Mouse (Mus musculus): Measurements from ENCODE around the gene Adat3. TPM values are rescaled to one million over a fixed set of nuclear protein-coding genes. Genes with fewer than 3 reads are reported as not detected.
"Not testable (repeated sequence)": the region's sequence is repeated elsewhere in the genome, so short reads cannot be mapped to it uniquely, and the experiment has no call there.

Gene Adat3
- total RNA-seq, 2 experiments from 2014 or later: 1.7 to 1.8 TPM

DNA sequence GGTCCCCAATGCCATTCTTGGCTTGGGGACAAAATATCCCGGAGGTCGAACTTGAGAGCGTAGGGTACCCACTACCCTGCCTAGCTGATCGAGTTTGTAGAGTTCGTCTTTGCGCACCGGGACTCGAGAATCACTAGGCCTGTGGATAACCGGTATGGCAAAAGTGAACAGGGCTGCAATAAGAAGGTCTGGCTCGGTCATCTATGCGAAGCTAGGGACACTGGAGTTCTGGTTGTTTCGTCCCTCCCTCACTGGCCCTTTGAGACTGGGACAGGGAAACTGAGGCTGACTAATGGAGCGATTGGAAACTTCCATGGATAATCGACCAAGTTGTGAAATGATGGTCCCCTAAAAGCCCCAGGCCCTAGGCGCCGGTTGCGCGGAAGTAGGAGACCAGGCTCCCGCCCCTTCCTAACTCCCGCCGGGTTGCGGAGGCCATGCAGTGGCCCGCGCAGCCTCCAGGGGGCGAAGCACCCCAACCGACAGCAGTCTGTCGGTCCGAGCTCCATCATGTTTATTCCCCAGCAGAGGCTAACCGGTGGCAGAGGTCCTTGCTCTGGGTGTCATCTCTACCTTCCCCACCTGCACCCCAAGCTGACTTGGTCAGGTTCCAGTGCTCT, 24.4 kb upstream of the Adat3 start:
- DNase-seq (ENCODE audit: extremely low spot score in 1 of 2, low spot score in 1 of 2): peak; percentile 44 to 59

DNA sequence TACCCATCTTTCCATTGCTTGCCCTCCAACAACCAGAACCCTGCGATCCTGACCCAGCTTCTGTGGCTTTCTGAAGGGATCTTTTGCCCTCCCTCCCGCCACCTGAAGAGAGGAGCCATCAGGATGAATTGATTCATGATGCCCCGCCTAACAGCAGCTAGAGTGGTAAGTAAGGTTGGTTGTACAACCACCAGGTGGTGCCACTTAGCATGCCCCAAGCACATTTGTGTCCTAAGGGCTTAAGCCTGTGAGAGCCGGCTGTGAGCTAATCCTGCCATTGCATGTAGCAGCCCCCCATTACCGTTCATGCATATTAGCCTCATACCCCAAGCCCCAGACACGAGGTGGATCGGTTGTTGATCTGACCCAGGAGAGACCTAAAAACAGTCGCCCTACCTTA, 23.8 kb upstream of the Adat3 start:
- peak in 1 of 2 experiments; percentile 18 for DNase-seq (ENCODE audit: extremely low spot score in 1 of 2, low spot score in 1 of 2)

DNA sequence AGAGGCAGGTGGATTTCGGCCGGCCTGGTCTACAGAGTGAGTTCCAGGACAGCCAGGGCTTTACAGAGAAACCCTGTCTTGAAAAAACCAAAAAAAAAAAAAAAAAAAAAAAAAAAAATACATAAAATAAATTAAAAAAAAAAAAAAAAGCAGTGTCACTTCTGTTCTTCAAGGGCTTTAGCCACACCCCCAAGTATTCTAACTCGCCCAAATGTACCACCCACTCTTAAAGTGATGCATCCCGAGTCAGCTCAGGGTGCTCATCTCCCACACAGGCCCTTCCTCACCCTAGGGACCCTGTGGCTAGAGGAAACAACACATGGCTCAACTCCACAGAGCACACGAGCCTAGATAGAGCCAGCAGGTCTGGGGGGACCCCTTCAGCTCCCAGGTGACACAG, 19.6 kb upstream of the Adat3 start:
- DNase-seq (ENCODE audit: extremely low spot score in 1 of 2, low spot score in 1 of 2): no peak

DNA sequence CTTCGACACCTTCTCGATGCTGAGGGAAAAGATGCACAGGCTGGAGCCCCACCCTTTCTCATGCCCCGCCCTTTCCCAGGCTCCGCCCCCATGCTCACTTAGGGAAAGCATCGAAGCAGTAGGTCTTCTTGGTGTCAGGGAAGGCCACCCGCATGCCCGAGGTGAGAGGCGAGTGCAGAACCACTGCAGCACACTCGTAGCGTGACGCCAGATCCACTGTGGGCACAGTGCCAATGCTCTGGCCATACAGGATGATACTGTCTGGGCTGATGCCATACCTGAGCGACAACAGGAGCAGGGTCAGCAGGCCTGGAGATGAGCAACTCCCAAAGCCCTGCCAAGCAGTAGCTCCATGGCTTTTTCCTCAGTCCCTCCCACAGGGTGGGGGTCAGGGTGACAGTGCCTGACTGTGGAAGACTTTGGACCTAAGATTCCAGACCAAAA, 18.6 kb upstream of the Adat3 start:
- DNase-seq (ENCODE audit: extremely low spot score in 1 of 2, low spot score in 1 of 2): no peak

DNA sequence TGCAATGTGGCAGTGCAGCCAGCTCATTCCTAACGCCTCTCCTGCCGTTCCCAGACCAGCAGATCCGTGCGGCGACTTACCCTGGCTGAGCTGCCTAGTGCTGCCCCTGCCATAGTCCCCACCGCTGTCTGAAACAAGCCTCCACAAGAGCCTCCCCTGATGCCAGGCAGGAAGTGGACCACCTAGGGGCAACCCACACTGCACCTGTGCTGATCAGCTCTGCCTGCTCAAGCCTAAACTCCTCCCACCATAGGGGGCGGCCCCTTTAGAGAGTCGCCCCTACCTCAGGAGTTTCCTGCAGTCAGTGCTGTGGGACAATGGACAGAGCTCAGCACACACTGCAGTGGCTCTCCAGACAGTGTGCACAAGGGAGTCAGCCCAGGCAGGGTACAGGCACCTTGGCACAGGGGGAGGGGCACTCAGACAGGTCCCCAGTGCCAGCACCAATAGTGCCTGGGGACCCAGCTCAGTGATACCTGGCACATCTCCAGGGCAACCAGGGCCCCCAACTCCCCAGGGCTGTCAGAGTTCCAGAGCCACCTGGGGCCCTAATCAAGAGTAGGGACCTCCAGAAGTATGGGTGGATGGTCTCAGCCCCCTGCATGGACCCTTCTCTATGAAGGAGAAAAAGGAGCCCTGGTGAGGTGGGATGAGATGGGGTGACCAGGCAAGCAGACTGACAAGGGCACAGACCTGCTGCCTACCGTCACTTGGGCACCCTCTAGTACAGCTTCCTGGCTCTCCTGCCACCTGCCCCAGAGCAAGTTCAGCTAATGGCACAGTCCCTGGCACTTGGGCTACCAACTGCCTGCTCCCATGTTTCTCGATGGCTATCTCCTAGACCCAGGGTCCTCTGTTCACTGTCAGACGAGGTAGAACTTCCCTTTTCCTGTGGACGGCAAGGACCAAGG, 17.8 kb upstream of the Adat3 start:
- no peak for DNase-seq (ENCODE audit: extremely low spot score in 1 of 2, low spot score in 1 of 2)

DNA sequence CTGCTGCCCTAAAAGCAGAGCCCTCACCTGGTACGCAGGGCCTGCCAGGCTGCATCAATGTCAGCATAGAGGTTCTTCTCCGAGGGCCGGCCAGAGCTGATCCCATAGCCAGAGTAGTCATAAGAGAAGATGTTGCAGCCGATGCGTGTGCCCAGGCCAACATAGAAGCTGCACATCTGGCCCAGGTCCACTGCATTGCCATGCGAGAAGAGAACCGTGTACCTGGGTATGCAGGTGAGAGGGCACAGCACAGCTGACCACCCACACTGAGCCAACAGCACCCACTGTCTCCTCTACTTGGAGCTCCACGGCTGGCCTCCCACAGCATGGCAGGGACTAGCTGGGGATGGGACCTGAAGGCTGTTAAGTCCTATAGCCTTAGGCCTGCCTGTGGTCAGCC, 17.1 kb upstream of the Adat3 start:
- no peak for DNase-seq (ENCODE audit: extremely low spot score in 1 of 2, low spot score in 1 of 2)

DNA sequence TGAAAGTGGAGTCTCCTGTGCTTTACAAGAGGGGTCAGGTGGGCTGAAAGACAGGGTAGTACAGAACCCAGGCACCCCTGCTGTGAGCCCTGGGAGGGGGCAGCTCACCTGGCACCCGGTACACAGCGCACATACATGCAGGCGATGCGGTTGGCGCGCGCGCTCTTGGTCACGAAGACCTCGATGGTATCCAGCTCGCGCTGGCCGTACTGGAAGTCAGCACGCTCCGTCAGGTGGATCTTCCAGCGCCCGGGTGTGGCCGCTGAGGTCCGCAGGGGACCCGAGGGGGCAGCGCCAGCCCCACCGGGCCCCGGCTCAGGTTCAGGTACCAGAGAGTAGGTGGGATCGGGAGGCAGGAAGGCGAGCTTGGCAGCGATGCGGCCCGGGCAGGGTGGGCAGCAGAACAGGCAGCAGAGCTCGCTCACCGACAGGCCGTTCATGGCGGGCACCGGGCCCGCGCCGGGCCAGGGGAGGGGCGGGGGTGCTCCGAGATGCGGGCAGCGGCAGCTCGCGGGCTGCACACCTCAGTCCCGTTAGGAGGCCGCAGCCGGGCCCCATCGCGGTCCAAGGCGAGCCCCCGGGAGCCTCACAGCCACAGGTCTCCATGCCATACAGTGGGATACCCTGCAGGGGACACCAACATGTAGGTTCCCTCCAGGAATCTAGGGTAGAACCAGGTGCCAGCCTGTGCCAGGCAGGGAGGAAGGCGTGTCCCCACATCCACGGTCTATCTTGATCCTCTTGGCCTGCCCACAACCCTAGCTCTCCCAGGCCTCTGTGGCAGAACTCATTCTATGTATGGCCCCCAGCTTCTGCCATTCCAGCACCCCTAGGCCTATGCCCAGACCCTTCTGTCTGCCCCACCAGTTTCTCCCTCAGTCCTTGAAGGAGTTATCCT, 16.0 kb upstream of the Adat3 start:
- DNase-seq (ENCODE audit: extremely low spot score in 1 of 2, low spot score in 1 of 2): no peak

DNA sequence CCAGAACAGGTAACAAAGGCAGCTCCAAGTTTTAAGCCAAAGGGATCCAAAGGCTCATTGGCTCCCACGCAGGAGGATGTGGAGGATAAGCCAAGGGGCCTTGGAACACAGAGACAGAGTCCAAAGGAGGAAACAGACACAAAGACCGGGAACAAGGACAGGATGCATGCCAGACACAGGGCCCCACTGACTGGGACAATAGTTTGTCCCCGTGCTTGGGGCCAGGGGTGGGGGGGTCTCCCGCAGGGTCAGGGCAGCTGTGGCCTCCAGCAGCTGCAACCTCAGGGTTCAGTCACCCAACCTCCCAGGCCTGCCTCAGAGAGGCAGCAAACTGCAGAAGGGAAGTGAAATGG, 15.4 kb upstream of the Adat3 start:
- no peak for DNase-seq (ENCODE audit: extremely low spot score in 1 of 2, low spot score in 1 of 2)

DNA sequence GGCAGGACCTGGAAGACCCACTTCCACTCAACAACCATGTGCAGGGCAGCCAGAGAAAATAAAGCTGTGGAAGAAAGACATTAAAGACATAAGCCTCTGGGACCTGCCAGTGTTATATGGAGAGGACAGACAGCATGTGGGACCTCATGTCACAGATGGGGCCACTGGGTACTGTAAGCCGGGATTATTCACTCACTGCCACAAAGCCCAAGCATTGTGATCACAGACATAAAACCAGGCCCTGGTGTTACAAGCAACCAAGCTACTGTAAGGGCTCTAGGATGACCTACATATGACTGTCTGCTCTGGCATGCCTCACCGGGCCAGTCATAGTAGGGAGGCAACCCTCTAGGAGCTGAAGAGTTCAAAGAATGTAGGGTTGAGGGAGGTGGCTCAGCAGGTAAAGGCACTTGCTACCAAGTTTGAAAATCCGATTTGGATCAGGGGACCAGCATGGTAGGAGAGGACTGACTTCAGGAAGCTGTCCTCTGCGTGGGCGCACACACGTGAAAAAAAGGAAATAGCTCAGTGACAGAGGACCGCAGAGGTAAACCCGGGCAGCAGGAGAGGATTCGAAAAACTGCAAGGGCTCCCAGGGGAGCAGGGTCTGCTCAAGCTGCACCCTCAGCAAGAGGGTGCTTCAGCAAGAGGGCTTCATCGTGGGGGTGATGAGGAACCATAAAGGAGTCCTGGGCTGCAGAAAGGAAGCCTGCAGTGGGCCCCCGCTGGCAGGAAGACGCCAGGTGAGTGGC, 13.4 kb upstream of the Adat3 start:
- DNase-seq (ENCODE audit: extremely low spot score in 1 of 2, low spot score in 1 of 2): no peak

DNA sequence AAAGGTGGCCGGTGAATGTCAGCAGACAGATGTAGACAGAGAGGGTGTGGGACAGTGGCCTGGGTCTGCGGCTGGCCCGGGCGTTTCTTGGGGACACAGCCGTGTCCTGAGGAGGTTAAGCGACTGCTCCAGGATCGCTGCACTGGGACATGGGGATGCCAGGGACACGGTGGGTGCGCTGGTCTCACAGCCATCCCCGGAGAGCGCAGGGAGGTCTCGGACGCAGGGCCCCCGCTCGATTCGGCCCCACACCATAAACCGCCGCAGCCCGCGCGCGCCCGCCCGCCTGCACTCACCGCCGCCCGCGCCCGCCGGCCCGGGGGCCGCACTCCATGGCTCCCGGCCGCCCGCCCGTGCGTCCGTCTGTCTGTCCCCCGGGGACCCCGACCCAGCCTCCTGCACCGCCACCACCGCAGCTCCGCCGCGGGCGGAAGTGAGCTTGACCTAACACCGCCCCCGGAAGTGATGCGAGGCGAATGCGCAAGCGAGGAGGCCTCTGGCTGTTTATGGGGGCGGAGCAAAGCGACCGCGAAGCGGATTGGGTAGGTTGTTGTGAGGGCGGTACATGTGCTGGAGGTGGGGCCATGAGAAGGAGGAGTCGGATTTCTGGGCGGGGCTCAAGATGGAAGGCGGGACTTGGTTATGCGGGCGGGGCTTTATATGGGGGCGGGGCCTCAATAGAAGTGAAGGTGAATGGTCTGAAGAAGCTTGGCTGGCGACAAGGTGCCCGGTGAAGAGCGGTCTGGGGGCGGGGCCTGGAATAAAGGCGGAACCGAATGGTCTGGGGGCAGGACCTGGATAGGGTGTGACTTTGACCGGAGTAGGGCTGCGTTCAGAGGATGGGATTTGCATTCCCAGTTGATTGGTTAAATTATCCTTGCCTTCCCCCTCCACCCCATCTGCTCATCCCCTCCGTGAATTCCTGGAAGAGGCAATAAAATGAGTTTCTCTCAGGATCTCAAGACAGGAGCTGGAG, 12.5 kb upstream of the Adat3 start, which contains the start of gene Abhd17a:
Gene Abhd17a (minus strand): TSS at position 463 of the 976 bp plus-strand sequence.
- peak; percentile 76 to 88 for DNase-seq (ENCODE audit: extremely low spot score in 1 of 2, low spot score in 1 of 2)

DNA sequence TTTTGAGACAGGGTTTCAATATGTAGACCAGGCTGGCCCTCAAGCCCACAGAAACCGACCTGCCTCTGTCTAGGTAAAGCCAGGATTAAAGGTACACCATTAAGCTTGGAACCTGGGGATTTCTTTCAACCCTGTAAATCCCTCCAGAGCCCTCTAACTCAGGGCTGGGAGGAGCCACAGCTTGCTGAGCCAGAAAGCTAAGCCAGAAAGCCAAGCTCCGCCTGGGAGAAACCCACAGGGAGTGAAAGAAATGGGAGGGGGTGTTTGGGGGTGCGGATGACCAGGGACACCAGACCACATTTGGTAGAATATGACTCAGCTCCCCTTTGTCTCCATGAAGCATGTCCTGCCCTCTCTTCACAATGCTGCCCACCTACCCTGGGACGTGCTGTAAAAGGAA, 6.4 kb upstream of the Adat3 start:
- DNase-seq (ENCODE audit: extremely low spot score in 1 of 2, low spot score in 1 of 2): no peak

DNA sequence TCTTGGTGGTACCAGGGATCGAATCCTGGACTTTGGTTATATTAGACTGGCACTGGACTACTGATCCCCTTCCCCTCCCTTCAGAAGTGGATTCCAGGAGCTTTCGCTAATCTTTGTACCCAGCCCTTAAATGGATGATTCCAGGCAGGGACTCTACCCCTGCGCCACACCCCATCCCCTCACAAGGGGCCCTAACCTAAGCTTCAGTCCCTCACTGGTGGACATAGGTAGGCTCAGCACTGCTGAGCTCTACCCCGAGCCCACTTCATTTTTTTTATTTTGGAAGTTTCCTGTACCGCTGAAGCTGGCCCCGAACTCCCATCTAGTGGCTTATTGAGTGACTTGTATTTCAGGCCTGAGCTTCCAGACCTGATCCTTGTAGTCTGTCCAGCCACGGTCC, 684 bp downstream of the Adat3 start:
- no peak for DNase-seq (ENCODE audit: extremely low spot score in 1 of 2, low spot score in 1 of 2)

DNA sequence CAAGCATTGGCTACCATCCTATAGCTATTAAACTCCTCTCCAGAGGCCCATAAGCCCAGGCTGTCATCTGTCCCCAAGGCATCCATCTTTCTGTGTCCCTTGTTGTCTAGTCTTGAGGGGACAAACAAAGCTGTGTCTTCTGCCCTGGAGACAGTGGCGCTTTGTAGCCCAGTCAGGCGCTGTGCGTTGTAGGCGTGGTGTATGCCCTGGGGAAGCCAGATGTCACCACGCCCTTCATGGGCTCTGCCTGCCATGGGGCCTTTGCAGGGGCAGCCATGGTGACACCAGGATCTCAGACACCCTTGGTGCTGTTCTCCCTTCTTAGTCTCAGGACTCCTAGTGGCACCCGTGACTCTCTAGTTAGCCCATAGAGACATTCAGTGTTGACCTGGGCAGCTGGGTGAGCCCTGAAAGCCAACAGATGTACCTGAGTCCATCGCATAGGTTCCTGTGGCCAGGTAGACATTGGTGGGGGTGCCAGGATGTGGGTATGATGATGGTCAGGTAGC, 1.4 kb downstream of the Adat3 start:
- DNase-seq (ENCODE audit: extremely low spot score in 1 of 2, low spot score in 1 of 2): no peak

DNA sequence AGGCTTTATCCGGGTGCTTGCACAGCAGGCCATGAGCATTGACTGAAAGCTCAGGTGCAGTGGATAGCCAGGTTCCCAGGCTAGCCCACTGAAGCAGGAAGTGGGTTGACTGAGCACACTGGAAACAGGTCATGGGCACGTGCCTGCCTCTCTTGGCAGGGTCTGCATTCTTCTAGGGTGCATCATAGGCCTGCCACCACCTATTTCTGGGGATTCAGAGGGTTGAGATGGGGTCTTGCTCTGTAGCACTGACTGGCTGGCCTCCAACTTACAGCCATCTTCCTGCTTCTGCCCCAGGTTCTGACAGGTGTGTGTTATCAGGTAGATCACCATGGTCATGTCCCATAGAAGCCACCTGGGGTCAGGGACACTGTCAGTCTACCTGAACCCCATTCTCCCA, 2.3 kb downstream of the Adat3 start:
- no peak for DNase-seq (ENCODE audit: extremely low spot score in 1 of 2, low spot score in 1 of 2)

DNA sequence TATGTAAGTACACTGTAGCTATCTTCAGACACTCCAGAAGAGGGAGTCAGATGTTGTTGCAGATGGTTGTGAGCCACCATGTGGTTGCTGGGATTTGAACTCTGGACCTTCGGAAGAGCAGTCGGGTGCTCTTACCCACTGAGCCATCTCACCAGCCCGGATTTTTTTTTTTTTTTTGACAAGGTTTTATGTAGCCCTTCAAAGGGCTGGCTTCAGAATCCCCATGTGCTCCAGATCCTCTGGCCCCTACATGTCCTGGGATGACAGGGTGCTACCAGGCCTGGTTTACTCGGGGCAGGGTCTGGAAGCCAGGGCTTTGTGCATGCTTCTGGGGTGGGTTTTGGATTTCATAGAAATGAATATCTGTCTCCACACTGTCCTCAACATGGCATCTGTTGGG, 3.0 kb downstream of the Adat3 start, which contains the start of gene Gm49322:
Gene Gm49322 (plus strand): TSS at position 301 of the 400 bp plus-strand sequence.
- not testable (repeated sequence) for DNase-seq (ENCODE audit: extremely low spot score in 1 of 2, low spot score in 1 of 2)

DNA sequence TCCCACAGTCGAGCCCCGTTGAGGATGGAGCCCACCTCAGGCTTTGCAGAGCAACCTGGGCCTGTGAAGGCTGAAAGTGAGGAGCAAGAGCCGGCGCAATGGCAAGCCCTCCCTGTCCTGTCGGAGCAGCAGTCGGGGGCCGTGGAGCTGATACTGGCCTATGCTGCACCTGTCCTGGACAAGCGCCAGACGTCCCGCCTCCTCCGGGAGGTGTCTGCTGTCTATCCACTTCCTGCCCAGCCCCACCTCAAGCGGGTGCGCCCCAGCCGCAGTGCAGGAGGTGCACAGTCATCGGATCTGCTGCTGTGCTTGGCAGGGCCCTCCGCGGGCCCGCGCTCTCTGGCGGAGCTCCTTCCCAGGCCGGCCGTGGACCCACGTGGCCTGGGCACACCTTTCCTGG, 3.6 kb downstream of the Adat3 start:
- no peak for DNase-seq (ENCODE audit: extremely low spot score in 1 of 2, low spot score in 1 of 2)

DNA sequence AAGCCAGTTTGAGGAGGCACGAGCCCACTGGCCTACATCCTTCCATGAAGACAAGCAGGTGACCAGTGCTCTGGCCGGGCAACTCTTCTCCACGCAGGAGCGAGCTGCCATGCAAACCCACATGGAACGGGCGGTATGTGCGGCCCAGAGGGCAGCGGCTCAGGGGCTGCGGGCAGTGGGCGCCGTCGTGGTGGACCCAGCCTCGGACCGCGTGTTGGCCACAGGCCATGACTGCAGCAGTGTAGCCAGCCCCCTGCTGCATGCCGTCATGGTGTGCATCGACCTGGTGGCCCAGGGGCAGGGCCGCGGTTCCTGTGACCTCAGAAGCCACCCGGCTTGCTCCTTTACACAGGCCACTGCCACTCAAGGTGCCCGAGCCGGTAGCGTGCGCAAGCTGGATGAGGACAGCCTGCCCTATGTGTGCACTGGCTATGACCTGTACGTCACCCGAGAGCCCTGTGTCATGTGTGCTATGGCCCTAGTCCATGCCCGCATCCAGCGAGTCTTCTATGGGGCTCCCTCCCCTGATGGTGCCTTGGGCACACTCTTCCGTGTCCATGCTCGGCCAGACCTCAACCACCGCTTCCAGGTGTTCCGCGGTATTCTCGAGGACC, 4.2 kb downstream of the Adat3 start:
- no peak for DNase-seq (ENCODE audit: extremely low spot score in 1 of 2, low spot score in 1 of 2)

DNA sequence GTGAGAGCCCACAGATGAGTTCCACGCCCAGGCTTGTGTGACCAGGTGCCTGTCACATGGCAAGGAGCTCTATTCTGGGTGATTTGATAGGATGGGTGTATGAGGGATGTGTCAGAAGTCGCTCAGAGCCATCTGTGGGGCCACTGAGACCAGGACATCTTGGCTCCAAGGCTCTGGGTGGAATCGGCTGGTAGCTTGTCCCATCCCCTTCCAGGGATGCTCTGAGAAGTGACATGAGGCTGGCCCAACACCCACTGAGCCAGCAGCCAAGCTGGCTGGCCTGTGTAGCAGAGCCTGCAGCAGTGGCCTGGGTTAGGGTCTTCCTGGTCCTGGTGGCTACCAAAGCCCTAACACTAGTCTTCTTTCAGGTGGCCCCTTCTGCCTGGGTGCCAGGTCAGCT, 5.8 kb downstream of the Adat3 start:
- DNase-seq (ENCODE audit: extremely low spot score in 1 of 2, low spot score in 1 of 2): no peak

All from layer of hippocampus, postnatal 25 days (tissue).